Mouse (Mus musculus) heart, postnatal 0 days (tissue): ENCODE results near the gene Specc1. TPM values are rescaled to one million over a fixed set of nuclear protein-coding genes. Genes with fewer than 3 reads are reported as not detected.

ENCODE experiments used
- ATAC-seq: fragments of 200-750 bp; cut with Nextera tagmentation; 2 replicates; pipeline ENCODE4 v1.8.0; 2017; ENCODE audit warnings: low read depth, moderate number of reproducible peaks, moderate library complexity; ENCODE audit not compliant: insufficient read depth
- DNase-seq: peaks from one replicate; pipeline ENCODE4 v3.0.0-alpha.2; 2016; ENCODE audit warnings: low spot score
- H3K27ac ChIP-seq: fragments of 300-500 bp; sonication (generic); 2 replicates; pipeline ENCODE4 v1.5.1; 2014; ENCODE audit warnings: low read depth, mild to moderate bottlenecking
- H3K27me3 ChIP-seq: fragments of 300-500 bp; sonication (generic); 2 replicates; pipeline ENCODE4 v1.6.1; 2014; ENCODE audit warnings: low read length, mixed read lengths; ENCODE audit not compliant: control insufficient read depth, insufficient read depth
- H3K36me3 ChIP-seq: fragments of 300-500 bp; sonication (generic); replicated peaks from 2 replicates; pipeline ENCODE4 v1.6.1; 2014; ENCODE audit warnings: low read length, mixed read lengths; ENCODE audit not compliant: control insufficient read depth, insufficient read depth
- H3K4me1 ChIP-seq: fragments of 300-500 bp; sonication (generic); 2 replicates; pipeline ENCODE4 v1.6.1; 2014; ENCODE audit warnings: antibody characterized with exemption; ENCODE audit not compliant: control insufficient read depth, insufficient read depth
- H3K4me2 ChIP-seq: fragments of 300-500 bp; sonication (generic); 2 replicates; pipeline ENCODE4 v1.6.1; 2014; ENCODE audit warnings: low read depth, mild to moderate bottlenecking, low read length, moderate library complexity
- H3K4me3 ChIP-seq: fragments of 300-500 bp; sonication (generic); 2 replicates; pipeline ENCODE4 v1.5.1; 2014; ENCODE audit warnings: low read depth, low read length
- H3K9ac ChIP-seq: fragments of 300-500 bp; sonication (generic); replicated peaks from 2 replicates; pipeline ENCODE4 v1.6.1; 2014; ENCODE audit warnings: low read depth, low read length, mixed read lengths
- H3K9me3 ChIP-seq: fragments of 300-500 bp; sonication (generic); replicated peaks from 2 replicates; pipeline ENCODE4 v1.6.1; 2016; ENCODE audit warnings: low read length; ENCODE audit not compliant: control insufficient read depth
- CTCF ChIP-seq: IDR thresholded peaks from 2 replicates; pipeline ENCODE4 v1.5.1; 2016; ENCODE audit warnings: antibody characterized with exemption, control low read depth, low read depth
- EP300 ChIP-seq: IDR thresholded peaks from 2 replicates; pipeline ENCODE4 v1.6.1; 2016; ENCODE audit warnings: antibody characterized with exemption, low read depth
- WGBS: fragments of 180-500 bp; shearing (Covaris S2); extraction: QIAGEN DNeasy Blood & Tissue Kit; methylation state at CpG from one replicate; pipeline ENCODE4 v1.1.7; 2014; 5-methylcytosine and 5-hydroxymethylcytosine counted together
- polyA plus RNA-seq: library from polyadenylated mRNA; unstranded; fragments of >200 nt; fragmentation: Nextera tagmentation; extraction: Ambion mirVana; gene quantifications from 2 replicates; pipeline ENCODE4 v1.2.1, GENCODE M21; 2015
- total RNA-seq: library from RNA; depleted of rRNA; stranded (reverse); fragments of >200 nt; gene quantifications from 2 replicates; pipeline ENCODE4 v1.2.3, GENCODE M21; 2014; ENCODE audit warnings: low replicate concordance

Specc1 gene
- total and polyA plus RNA-seq, 2 experiments from 2014 or later, result 5.2 to 8.4 TPM

DNA sequence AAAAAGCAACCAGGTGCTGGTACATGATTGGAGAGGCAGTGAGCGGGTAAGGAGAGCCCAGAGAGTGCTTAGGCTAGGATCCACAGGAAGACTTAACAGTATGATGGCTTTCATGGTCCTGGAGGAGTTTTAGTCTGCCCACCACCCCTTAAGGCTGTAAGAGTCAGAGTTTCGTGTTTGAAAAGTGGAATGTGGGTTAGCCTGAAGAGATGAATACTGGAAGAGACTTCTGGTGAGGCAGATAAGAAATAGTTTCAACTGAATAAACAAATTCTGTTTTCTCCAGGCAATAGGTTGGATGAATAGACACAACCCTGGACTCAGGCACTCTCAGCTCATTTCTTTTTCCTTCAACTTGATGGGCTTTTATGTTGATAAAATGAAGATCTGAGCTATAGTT is 130.1 kb downstream of the Specc1 start:
- TF ChIP-seq CTCF (no peak), EP300 (no peak)
- Histone ChIP-seq H3K4me2 (no peak overlapping the region), H3K4me1 (no peaks in the 10 kb centered on the region), H3K9ac (no peak overlapping the region), H3K27ac (no peak overlapping the region), H3K27me3 (no peaks in the 10 kb centered on the region), H3K36me3 (no peaks in the 10 kb centered on the region), H3K9me3 (no peaks in the 10 kb centered on the region), H3K4me3 (no peak overlapping the region)
- WGBS, result 66% methylated on average over 2 of the region's 2 CpGs
- ATAC-seq (no peak), DNase-seq (no peak)

DNA sequence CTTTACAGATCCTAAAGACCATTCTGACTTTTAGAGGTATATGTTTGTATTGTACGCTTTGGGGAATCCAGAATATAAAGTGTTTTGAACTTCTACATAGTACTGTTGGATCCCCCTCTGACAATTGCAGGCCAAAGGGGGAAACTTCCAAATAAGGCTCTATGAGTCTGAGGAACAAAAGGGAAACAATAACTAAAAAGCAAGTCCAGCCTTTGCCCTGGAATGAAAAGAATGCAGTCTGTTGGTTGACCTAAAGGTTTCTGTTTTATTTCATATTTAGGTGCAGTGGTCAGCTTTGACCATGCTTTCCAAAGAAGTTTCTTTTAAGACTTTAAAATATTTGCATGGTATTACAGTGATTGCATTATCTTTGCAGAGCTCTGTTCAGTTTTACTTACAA is 130.5 kb downstream of the Specc1 start:
- no peaks in the 10 kb centered on the region for H3K9me3 ChIP-seq
- no peaks in the 10 kb centered on the region for H3K27me3 ChIP-seq
- H3K4me2 ChIP-seq, result no peak overlapping the region
- TF ChIP-seq EP300 (no peak), CTCF (no peak)
- no peaks in the 10 kb centered on the region for H3K4me1 ChIP-seq
- H3K9ac ChIP-seq, result no peak overlapping the region
- H3K36me3 ChIP-seq, result no peaks in the 10 kb centered on the region
- no peak overlapping the region for H3K4me3 ChIP-seq
- no peak for ATAC-seq
- WGBS, result 76% methylated on average over 1 of the region's 1 CpGs
- no peak for DNase-seq
- no peak overlapping the region for H3K27ac ChIP-seq

DNA sequence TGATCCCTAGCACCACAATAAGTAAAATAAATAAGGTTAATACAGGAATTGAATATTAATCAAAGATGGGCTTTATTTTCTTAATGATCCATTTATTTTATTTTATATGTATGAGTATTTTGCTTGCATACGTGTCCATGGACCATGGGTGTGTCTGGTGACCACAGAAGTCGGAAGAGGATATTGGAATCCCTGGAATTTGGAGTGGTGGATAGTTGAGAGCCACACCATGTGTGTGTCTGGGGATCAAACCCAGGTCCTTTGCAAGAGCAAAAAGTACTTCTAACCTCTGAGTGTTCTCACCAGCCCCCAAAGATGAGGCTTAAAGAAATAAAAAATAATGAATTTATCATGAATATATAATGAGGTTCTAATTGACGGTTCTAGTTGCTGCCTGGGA is 132.1 kb downstream of the Specc1 start:
- DNase-seq, result no peak
- no peaks in the 10 kb centered on the region for H3K36me3 ChIP-seq
- no peaks in the 10 kb centered on the region for H3K4me1 ChIP-seq
- WGBS, result 69% methylated on average over 3 of the region's 3 CpGs
- no peak for ATAC-seq
- H3K27me3 ChIP-seq, result no peaks in the 10 kb centered on the region
- no peaks in the 10 kb centered on the region for H3K9me3 ChIP-seq
- TF ChIP-seq EP300, result no peak
- no peak for TF ChIP-seq CTCF
- H3K4me3 ChIP-seq, result no peak overlapping the region
- H3K4me2 ChIP-seq, result no peak overlapping the region
- no peak overlapping the region for H3K9ac ChIP-seq
- H3K27ac ChIP-seq, result no peak overlapping the region

DNA sequence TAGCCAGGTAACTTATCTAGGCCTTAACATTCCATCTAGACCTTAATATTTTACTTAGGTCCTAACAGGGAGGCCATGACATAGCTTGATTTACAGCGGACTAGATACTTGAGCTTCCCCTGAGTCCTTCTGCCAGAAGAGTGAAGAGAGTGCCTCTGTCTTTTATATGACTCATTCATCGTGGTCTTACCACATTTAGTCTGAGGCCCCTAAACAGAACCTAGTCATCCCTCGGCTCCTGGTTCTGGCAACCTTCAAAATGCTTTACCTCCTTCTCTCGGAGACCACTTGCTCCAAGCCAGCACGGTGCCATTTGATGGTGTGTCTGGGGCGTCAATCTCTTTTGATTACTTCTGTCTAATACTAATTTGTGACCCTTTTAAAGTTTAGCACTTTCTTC is 133.8 kb downstream of the Specc1 start:
- H3K36me3 ChIP-seq, result no peaks in the 10 kb centered on the region
- no peaks in the 10 kb centered on the region for H3K27me3 ChIP-seq
- DNase-seq, result no peak
- no peaks in the 10 kb centered on the region for H3K4me1 ChIP-seq
- TF ChIP-seq CTCF (no peak), EP300 (no peak)
- no peak overlapping the region for H3K9ac ChIP-seq
- H3K27ac ChIP-seq, result no peak overlapping the region
- no peak overlapping the region for H3K4me2 ChIP-seq
- no peak for ATAC-seq
- 80% methylated on average over 6 of the region's 6 CpGs for WGBS
- H3K9me3 ChIP-seq, result no peaks in the 10 kb centered on the region
- no peak overlapping the region for H3K4me3 ChIP-seq

DNA sequence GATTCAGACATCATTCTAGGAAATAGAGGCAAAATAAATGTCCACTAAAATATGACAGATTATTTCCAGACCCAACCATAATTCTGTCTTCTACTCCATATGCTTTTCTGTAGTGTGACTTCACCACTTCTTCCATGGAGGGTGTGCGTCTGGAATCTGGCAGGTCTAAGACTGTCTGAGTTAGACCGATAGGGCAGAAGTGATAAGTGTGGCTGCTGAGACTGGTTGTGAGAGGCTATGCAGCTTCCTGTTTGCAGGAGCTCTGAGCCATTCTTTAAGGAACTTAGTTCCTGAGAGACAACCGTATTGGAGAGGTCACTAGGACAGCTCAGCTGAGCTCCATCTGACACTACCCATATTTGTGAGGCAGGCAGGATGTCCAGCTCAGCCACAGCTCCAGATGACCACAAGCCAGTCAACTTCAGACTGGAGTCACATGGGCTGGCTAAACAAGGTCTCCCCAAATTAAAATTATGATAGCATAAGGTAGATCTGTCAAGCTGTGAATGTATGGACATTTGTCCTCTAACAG is 146.9 kb downstream of the Specc1 start:
- no peak for DNase-seq
- Histone ChIP-seq H3K4me2 (no peak overlapping the region), H3K4me1 (no peaks in the 10 kb centered on the region), H3K27me3 (no peaks in the 10 kb centered on the region), H3K9ac (no peak overlapping the region), H3K27ac (0 out of 2 replicates have a peak overlapping the region, but pooled peaks have one; percentile 17), H3K36me3 (no peaks in the 10 kb centered on the region), H3K9me3 (no peaks in the 10 kb centered on the region), H3K4me3 (no peak overlapping the region)
- WGBS, result 7% methylated on average over 3 of the region's 3 CpGs
- no peak for TF ChIP-seq EP300
- TF ChIP-seq CTCF, result no peak
- ATAC-seq, result 0 out of 2 replicates have a peak, but pooled peaks have one; percentile 24

DNA sequence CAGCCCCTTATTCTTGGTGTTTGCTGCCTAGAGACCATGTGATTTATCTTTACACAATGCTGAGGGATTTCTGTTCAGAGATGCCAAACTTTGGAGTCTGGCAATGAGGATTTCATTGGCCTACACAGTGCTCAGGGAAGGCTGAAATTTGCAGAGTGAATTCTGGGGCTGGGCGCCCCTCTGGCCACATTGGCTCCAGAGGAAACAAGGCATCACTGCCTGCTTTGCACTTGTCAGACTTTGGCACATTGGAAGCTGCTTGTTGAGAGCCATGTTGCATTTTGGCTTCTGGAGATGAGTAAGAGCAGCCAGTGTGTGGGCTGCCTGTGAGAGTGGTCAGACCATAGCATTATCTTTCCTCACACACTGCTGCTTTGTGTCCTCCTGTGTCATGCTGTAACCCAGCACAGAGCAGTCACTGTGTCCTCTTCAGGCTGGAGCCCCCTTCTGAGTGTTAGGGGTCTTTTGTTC is 149.9 kb downstream of the Specc1 start:
- DNase-seq, result no peak
- TF ChIP-seq CTCF (no peak), EP300 (no peak)
- no peak overlapping the region for H3K9ac ChIP-seq
- WGBS, result 65% methylated on average over 1 of the region's 1 CpGs
- no peaks in the 10 kb centered on the region for H3K27me3 ChIP-seq
- H3K36me3 ChIP-seq, result no peaks in the 10 kb centered on the region
- ATAC-seq, result no peak
- H3K4me1 ChIP-seq, result no peaks in the 10 kb centered on the region
- no peak overlapping the region for H3K4me2 ChIP-seq
- H3K27ac ChIP-seq, result no peak overlapping the region
- no peak overlapping the region for H3K4me3 ChIP-seq
- no peaks in the 10 kb centered on the region for H3K9me3 ChIP-seq
